Mouse (Mus musculus): Measurements from ENCODE around the gene Tlk1. TPM values are rescaled to one million over a fixed set of nuclear protein-coding genes. Genes with fewer than 3 reads are reported as not detected.
"Not testable (repeated sequence)": the region's sequence is repeated elsewhere in the genome, so short reads cannot be mapped to it uniquely, and the experiment has no call there.

The Tlk1 gene
- polyA plus RNA-seq, 1 experiment from 2014 or later: 36.4 TPM

GRCm38 (mm10) chr2:70808681-70809080, 16.8 kb downstream of the Tlk1 start:
- no peak for TF ChIP-seq CTCF (IDR thresholded peaks at IDR 0.05; ENCODE audit: low read depth)
- no peak overlapping the region for H3K4me2 ChIP-seq
- H3K36me3 ChIP-seq (ENCODE audit: insufficient read depth): no peaks in the 10 kb centered on the region
- no peak for ATAC-seq (ENCODE audit: insufficient read depth)
- H3K27ac ChIP-seq (ENCODE audit: low read depth): no peak overlapping the region
- H3K9me3 ChIP-seq (ENCODE audit: low read depth, low read length): no peaks in the 10 kb centered on the region
- no peak for DNase-seq
- no peak overlapping the region for H3K4me3 ChIP-seq (ENCODE audit: low read depth, low read length)
- H3K9ac ChIP-seq: no peak overlapping the region
- H3K4me1 ChIP-seq (ENCODE audit: insufficient read depth): 0 out of 2 replicates have a peak, but pooled peaks cover 3% of the 10 kb centered on the region
- H3K27me3 ChIP-seq (ENCODE audit: insufficient read depth, low read length): no peaks in the 10 kb centered on the region

- H3K9me3 ChIP-seq (ENCODE audit: low read depth, low read length); H3K27ac ChIP-seq (ENCODE audit: low read depth); H3K4me2 ChIP-seq; H3K4me1 ChIP-seq (ENCODE audit: insufficient read depth); H3K9ac ChIP-seq; H3K36me3 ChIP-seq (ENCODE audit: insufficient read depth); H3K27me3 ChIP-seq (ENCODE audit: insufficient read depth, low read length); ATAC-seq (ENCODE audit: insufficient read depth); DNase-seq; H3K4me3 ChIP-seq (ENCODE audit: low read depth, low read length): not testable (repeated sequence)
- WGBS: 84% methylated on average over 3 of the region's 3 CpGs
Observed at GRCm38 (mm10) chr2:70807678-70808077, 17.9 kb downstream of the Tlk1 start.

GRCm38 (mm10) chr2:70806020-70806419, 19.5 kb downstream of the Tlk1 start:
- H3K9me3 ChIP-seq (ENCODE audit: low read depth, low read length): no peaks in the 10 kb centered on the region
- H3K27me3 ChIP-seq (ENCODE audit: insufficient read depth, low read length): no peaks in the 10 kb centered on the region
- TF ChIP-seq CTCF (IDR thresholded peaks at IDR 0.05; ENCODE audit: low read depth): no peak
- no peak overlapping the region for H3K27ac ChIP-seq (ENCODE audit: low read depth)
- H3K4me1 ChIP-seq (ENCODE audit: insufficient read depth): 0 out of 2 replicates have a peak, but pooled peaks cover 3% of the 10 kb centered on the region
- no peak for ATAC-seq (ENCODE audit: insufficient read depth)
- 0 out of 2 replicates have a peak, but pooled peaks cover 3% of the 10 kb centered on the region for H3K36me3 ChIP-seq (ENCODE audit: insufficient read depth)
- no peak overlapping the region for H3K4me3 ChIP-seq (ENCODE audit: low read depth, low read length)
- DNase-seq: no peak
- no peak overlapping the region for H3K9ac ChIP-seq
- H3K4me2 ChIP-seq: no peak overlapping the region
- 91% methylated on average over 5 of the region's 5 CpGs for WGBS

- not testable (repeated sequence) for H3K9ac ChIP-seq; H3K4me2 ChIP-seq; H3K36me3 ChIP-seq (ENCODE audit: insufficient read depth); DNase-seq; H3K9me3 ChIP-seq (ENCODE audit: low read depth, low read length); ATAC-seq (ENCODE audit: insufficient read depth); H3K4me1 ChIP-seq (ENCODE audit: insufficient read depth); H3K27ac ChIP-seq (ENCODE audit: low read depth); H3K27me3 ChIP-seq (ENCODE audit: insufficient read depth, low read length); H3K4me3 ChIP-seq (ENCODE audit: low read depth, low read length)
- WGBS: 78% methylated on average over 4 of the region's 4 CpGs
Observed at GRCm38 (mm10) chr2:70803696-70804095, 21.8 kb downstream of the Tlk1 start.

- Histone ChIP-seq H3K36me3 (ENCODE audit: insufficient read depth) (0 out of 2 replicates have a peak, but pooled peaks cover 3% of the 10 kb centered on the region), H3K27ac (ENCODE audit: low read depth) (no peak overlapping the region), H3K4me2 (no peak overlapping the region), H3K27me3 (ENCODE audit: insufficient read depth, low read length) (no peaks in the 10 kb centered on the region), H3K4me1 (ENCODE audit: insufficient read depth) (no peaks in the 10 kb centered on the region), H3K4me3 (ENCODE audit: low read depth, low read length) (no peak overlapping the region), H3K9me3 (ENCODE audit: low read depth, low read length) (no peaks in the 10 kb centered on the region), H3K9ac (no peak overlapping the region)
- ATAC-seq (ENCODE audit: insufficient read depth) (no peak), DNase-seq (no peak)
- WGBS: 38% methylated on average over 6 of the region's 6 CpGs
- TF ChIP-seq CTCF (IDR thresholded peaks at IDR 0.05; ENCODE audit: low read depth): no peak
Observed at GRCm38 (mm10) chr2:70802658-70803057, 22.9 kb downstream of the Tlk1 start.

GRCm38 (mm10) chr2:70801543-70801942, 24.0 kb downstream of the Tlk1 start:
- Histone ChIP-seq H3K27ac (ENCODE audit: low read depth) (no peak overlapping the region), H3K4me1 (ENCODE audit: insufficient read depth) (no peaks in the 10 kb centered on the region), H3K36me3 (ENCODE audit: insufficient read depth) (0 out of 2 replicates have a peak, but pooled peaks cover 3% of the 10 kb centered on the region), H3K9me3 (ENCODE audit: low read depth, low read length) (no peaks in the 10 kb centered on the region), H3K4me3 (ENCODE audit: low read depth, low read length) (no peak overlapping the region), H3K27me3 (ENCODE audit: insufficient read depth, low read length) (no peaks in the 10 kb centered on the region), H3K4me2 (no peak overlapping the region), H3K9ac (no peak overlapping the region)
- DNase-seq (no peak), ATAC-seq (ENCODE audit: insufficient read depth) (no peak)
- TF ChIP-seq CTCF (IDR thresholded peaks at IDR 0.05; ENCODE audit: low read depth): no peak

- 88% methylated on average over 1 of the region's 1 CpGs for WGBS
Observed at GRCm38 (mm10) chr2:70800396-70800795, 25.1 kb downstream of the Tlk1 start.

GRCm38 (mm10) chr2:70793276-70793675, 32.3 kb downstream of the Tlk1 start:
- no peak overlapping the region for H3K27ac ChIP-seq (ENCODE audit: low read depth)
- no peaks in the 10 kb centered on the region for H3K27me3 ChIP-seq (ENCODE audit: insufficient read depth, low read length)
- H3K4me2 ChIP-seq: no peak overlapping the region
- no peaks in the 10 kb centered on the region for H3K4me1 ChIP-seq (ENCODE audit: insufficient read depth)
- ATAC-seq (ENCODE audit: insufficient read depth) (no peak), DNase-seq (no peak)
- H3K4me3 ChIP-seq (ENCODE audit: low read depth, low read length): no peak overlapping the region
- no peaks in the 10 kb centered on the region for H3K36me3 ChIP-seq (ENCODE audit: insufficient read depth)
- no peaks in the 10 kb centered on the region for H3K9me3 ChIP-seq (ENCODE audit: low read depth, low read length)
- WGBS: 86% methylated on average over 4 of the region's 4 CpGs
- no peak for TF ChIP-seq CTCF (IDR thresholded peaks at IDR 0.05; ENCODE audit: low read depth)
- no peak overlapping the region for H3K9ac ChIP-seq

More at GRCm38 (mm10) chr2:70800396-70800795, 25.1 kb downstream of the Tlk1 start:
- H3K4me3 ChIP-seq (ENCODE audit: low read depth, low read length): no peak overlapping the region
- 0 out of 2 replicates have a peak, but pooled peaks cover 3% of the 10 kb centered on the region for H3K36me3 ChIP-seq (ENCODE audit: insufficient read depth)
- H3K4me2 ChIP-seq: no peak overlapping the region
- H3K9ac ChIP-seq: no peak overlapping the region
- H3K4me1 ChIP-seq (ENCODE audit: insufficient read depth): no peaks in the 10 kb centered on the region
- no peaks in the 10 kb centered on the region for H3K27me3 ChIP-seq (ENCODE audit: insufficient read depth, low read length)
- H3K27ac ChIP-seq (ENCODE audit: low read depth): no peak overlapping the region
- no peaks in the 10 kb centered on the region for H3K9me3 ChIP-seq (ENCODE audit: low read depth, low read length)
- DNase-seq (no peak), ATAC-seq (ENCODE audit: insufficient read depth) (no peak)
- TF ChIP-seq CTCF (IDR thresholded peaks at IDR 0.05; ENCODE audit: low read depth): no peak

Measured in lung, embryonic 14.5 days (tissue).